ENCODE assay signal across 8 mouse cellular contexts in the genomic region with DNA sequence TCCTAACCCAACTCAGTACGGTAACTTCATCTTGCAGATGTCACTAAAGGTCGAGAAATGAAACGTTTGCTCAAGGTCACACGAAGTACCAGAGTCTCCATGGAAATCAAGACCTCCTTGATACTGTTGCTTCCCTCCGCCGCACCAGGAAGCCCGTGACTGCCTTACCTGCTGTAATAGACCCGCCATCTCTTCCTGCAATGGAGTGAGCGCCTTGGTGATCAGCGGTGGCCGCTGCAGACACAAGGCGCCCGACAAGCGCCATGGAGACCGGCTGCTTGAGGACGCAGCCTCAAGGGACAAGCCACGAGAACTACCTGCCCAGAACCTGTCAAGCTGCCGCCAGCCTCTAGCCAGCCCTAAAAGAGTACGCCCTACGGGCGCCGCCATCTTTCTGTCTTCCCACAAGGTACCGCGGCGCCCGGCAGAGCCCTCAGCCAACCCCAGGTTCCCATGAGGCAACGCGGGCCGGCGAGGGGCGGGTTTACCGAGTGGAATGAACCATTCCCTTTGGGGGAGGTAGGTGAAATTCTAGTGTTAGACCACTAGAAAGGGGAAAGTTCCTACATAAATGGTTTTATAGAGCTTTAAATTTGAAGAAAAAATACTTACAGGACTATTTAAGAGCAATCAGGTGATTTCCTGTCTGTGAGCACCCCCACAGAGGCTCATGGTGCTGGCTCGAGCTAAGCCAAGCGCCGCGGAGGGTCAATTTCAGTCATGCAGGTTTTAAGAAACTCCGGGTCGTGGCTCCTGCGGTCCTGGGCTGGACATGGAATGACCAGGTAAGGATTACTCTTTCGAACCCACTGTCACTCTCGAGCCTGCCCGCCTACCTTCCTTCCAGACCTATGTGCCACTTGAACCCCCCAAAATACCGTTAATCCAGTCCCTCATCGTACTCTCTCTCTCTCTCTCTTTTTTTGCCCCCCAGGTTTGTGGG. TPM values are rescaled to one million over a fixed set of nuclear protein-coding genes. Genes with fewer than 3 reads are reported as not detected.
DNase-seq lines count a peak whose midpoint lies in the region; ATAC-seq and TF ChIP-seq lines count a peak whose summit lies in the region.

A gene (plus strand): TSS at position 481 of the 943 bp plus-strand sequence.
A gene (minus strand): TSS at position 893 of the 943 bp plus-strand sequence.

- CTCF ChIA-PET in Patski (lab: Charles Lee): interaction anchor here (1.3 kb wide), 1 partner anchor 108 kb away, joined by 3 read pairs; no protein-coding TSS in a partner anchor

- H3K27me3 ChIP-seq in Patski: no peaks in the 10 kb centered on the region
- H3K27me3 ChIP-seq in hindbrain, embryonic 14.5 days (ENCODE audit: control insufficient read depth, insufficient read depth, low read length): no peaks in the 10 kb centered on the region

- no peak for TF ChIP-seq CTCF in Patski (IDR thresholded peaks at IDR 0.05)

- H3K4me3 ChIP-seq in hindbrain, embryonic 14.5 days (replicated peaks; ENCODE audit: low read length): peak within 1 kb of the TSS; percentile 57

- ATAC-seq in Patski: peak; percentile 75
- ATAC-seq in hindbrain, embryonic 14.5 days (ENCODE audit: low FRiP score): peak; percentile 97

- peaks cover 32% of the 10 kb centered on the region for H3K36me3 ChIP-seq in hindbrain, embryonic 14.5 days (replicated peaks; ENCODE audit: control insufficient read depth, insufficient read depth)

- H3K4me2 ChIP-seq in hindbrain, embryonic 14.5 days (replicated peaks): peak within 1 kb of the TSS; percentile 80

- in situ Hi-C loops in Patski (cut with MboI; ENCODE audit: low pct_unique_long_range_greater_than_20kb): no loop called here

- DNase-seq in Patski (ENCODE audit: low read depth, low spot score): peak; percentile 54
- peak; percentile 90 to 93 for DNase-seq in cerebellum, postnatal 14 days
- DNase-seq in frontal cortex, postnatal 25 days (ENCODE audit: low spot score in 2 of 2): peak; percentile 69 to 82
- peak; percentile 93 for DNase-seq in hindbrain, embryonic 14.5 days (ENCODE audit: low spot score)
- peak; percentile 83 to 84 for DNase-seq in layer of hippocampus, postnatal 36 days
- DNase-seq in lung, postnatal 36 days: peak; percentile 89
- peak; percentile 94 for DNase-seq in retina, postnatal 1 day
- peak; percentile 76 to 81 for DNase-seq in urinary bladder, adult 18-20 months (ENCODE audit: low spot score in 2 of 2)

- peaks cover 13% of the 10 kb centered on the region for H3K4me1 ChIP-seq in hindbrain, embryonic 14.5 days (replicated peaks; ENCODE audit: control insufficient read depth, insufficient read depth, low read length)

- peak within 1 kb of the TSS; percentile 80 for H3K9ac ChIP-seq in hindbrain, embryonic 14.5 days

- H3K27ac ChIP-seq in hindbrain, embryonic 14.5 days: no peak within 1 kb of the TSS

- POLR2A ChIA-PET in Patski (lab: Charles Lee): interaction anchor here (1.1 kb wide), 1 partner anchor 12 kb away, joined by 4 read pairs; no protein-coding TSS in a partner anchor

- no peaks in the 10 kb centered on the region for H3K9me3 ChIP-seq in hindbrain, embryonic 14.5 days (ENCODE audit: control insufficient read depth, low read length)

- under 1% methylated on average over 44 of the region's 44 CpGs for WGBS in hindbrain, embryonic 14.5 days

RNA-seq across cellular contexts. Expression of the first gene that starts in this region (rescaled TPM):
- polyA plus RNA-seq in Patski (2021): 105 TPM
- polyA plus RNA-seq in hindbrain, embryonic 14.5 days (2014; fragmentation: Nextera tagmentation; extraction: Ambion mirVana): 62.6 and 65.6 TPM in 2 replicates
- total RNA-seq in layer of hippocampus, postnatal 36 days (2021): 10 to 100 TPM; 36.2 to 38.8 TPM

RNA-seq across cellular contexts. Expression of the second gene that starts in this region (rescaled TPM):
- polyA plus RNA-seq in Patski (2021): 66.1 TPM
- 58.3 and 62.1 TPM in 2 replicates for polyA plus RNA-seq in hindbrain, embryonic 14.5 days (2014; fragmentation: Nextera tagmentation; extraction: Ambion mirVana)
- 10 to 100 TPM; 29.9 to 30.4 TPM for total RNA-seq in layer of hippocampus, postnatal 36 days (2021)
